Mouse (Mus musculus): ENCODE data around the gene Sh2b1. TPM values are rescaled to one million over a fixed set of nuclear protein-coding genes. Genes with fewer than 3 reads are reported as not detected.
"Not testable (repeated sequence)": the region's sequence is repeated elsewhere in the genome, so short reads cannot be mapped to it uniquely, and the experiment has no call there.

The Sh2b1 gene
- polyA plus RNA-seq, 1 experiment from 2014 or later, result 39.2 TPM

GRCm38 (mm10) chr7:126499416-126499815 lies 24.2 kb upstream of the Sh2b1 start:
- Histone ChIP-seq H3K27me3 (replicated peaks) (no peaks in the 10 kb centered on the region), H3K4me3 (replicated peaks) (no peak overlapping the region), H3K9ac (no peak overlapping the region), H3K36me3 (peaks cover 59% of the 10 kb centered on the region), H3K4me1 (no peaks in the 10 kb centered on the region), H3K27ac (no peak overlapping the region), H3K4me2 (no peak overlapping the region), H3K9me3 (no peaks in the 10 kb centered on the region)
- ATAC-seq (ENCODE audit: insufficient read depth, low FRiP score, low read depth), result no peak
- 94% methylated on average over 7 of the region's 7 CpGs for WGBS

DNA sequence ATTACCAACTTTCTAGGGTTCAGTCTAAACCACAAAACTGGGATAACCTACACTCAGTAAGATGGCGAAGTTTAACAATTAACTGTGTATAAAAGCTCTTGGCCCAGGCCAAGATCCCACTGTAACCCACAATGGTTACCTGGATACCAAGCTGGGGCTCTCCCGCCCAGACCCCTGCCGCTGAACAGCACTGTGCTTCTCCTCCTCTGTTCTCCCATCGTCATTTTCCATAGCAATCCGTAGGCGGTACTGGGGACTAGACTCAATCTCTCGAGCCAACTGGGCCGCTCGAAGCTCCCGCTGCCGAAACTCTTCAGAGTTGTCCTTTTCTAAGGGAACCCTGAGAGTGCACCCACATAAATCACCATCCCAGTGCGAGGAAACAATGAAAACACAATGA lies 22.7 kb upstream of the Sh2b1 start:
- WGBS, result 88% methylated on average over 12 of the region's 12 CpGs
- no peak overlapping the region for H3K4me2 ChIP-seq

DNA sequence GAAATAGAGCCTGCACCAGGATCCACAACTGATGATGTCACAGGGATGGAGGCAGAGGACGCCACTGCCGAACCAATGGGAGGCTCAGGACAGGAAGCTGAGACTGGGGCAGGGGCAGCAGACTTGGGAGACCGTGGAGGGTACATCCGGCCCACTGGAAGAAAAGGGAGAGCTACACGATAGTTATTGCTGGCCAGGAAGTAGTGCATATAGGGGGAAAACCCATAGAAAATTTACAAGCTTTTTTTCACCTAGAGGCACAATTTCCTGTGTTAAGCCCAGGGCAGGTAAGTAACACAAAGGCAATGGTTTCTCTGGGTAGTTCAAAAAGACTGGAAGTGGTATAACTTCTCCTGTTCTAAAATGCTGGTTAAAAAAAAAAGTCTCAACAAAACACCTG lies 21.3 kb upstream of the Sh2b1 start:
- Histone ChIP-seq H3K9ac (no peak overlapping the region), H3K4me2 (no peak overlapping the region), H3K27me3 (replicated peaks) (no peaks in the 10 kb centered on the region), H3K9me3 (no peaks in the 10 kb centered on the region), H3K27ac (no peak overlapping the region), H3K4me3 (replicated peaks) (no peak overlapping the region), H3K36me3 (peaks cover 87% of the 10 kb centered on the region), H3K4me1 (no peaks in the 10 kb centered on the region)
- WGBS, result 89% methylated on average over 5 of the region's 5 CpGs
- no peak for ATAC-seq (ENCODE audit: insufficient read depth, low FRiP score, low read depth)

More for the DNA sequence above, 22.7 kb upstream of the Sh2b1 start:
- H3K9ac ChIP-seq, result no peak overlapping the region
- H3K27ac ChIP-seq, result no peak overlapping the region
- peaks cover 74% of the 10 kb centered on the region for H3K36me3 ChIP-seq
- no peaks in the 10 kb centered on the region for H3K27me3 ChIP-seq (replicated peaks)
- no peaks in the 10 kb centered on the region for H3K9me3 ChIP-seq
- ATAC-seq (ENCODE audit: insufficient read depth, low FRiP score, low read depth), result no peak
- H3K4me1 ChIP-seq, result no peaks in the 10 kb centered on the region
- no peak overlapping the region for H3K4me3 ChIP-seq (replicated peaks)

GRCm38 (mm10) chr7:126494120-126494519 lies 18.9 kb upstream of the Sh2b1 start:
- Histone ChIP-seq H3K9ac (no peak overlapping the region), H3K4me3 (replicated peaks) (no peak overlapping the region), H3K36me3 (peaks cover 78% of the 10 kb centered on the region), H3K27ac (no peak overlapping the region), H3K4me2 (no peak overlapping the region), H3K9me3 (no peaks in the 10 kb centered on the region), H3K4me1 (no peaks in the 10 kb centered on the region), H3K27me3 (replicated peaks) (no peaks in the 10 kb centered on the region)
- ATAC-seq (ENCODE audit: insufficient read depth, low FRiP score, low read depth), result no peak
- 83% methylated on average over 6 of the region's 6 CpGs for WGBS

- no peak for ATAC-seq (ENCODE audit: insufficient read depth, low FRiP score, low read depth)
- Histone ChIP-seq H3K9me3 (no peaks in the 10 kb centered on the region), H3K9ac (no peak overlapping the region), H3K4me3 (replicated peaks) (no peak overlapping the region), H3K4me2 (no peak overlapping the region), H3K4me1 (peaks cover 6% of the 10 kb centered on the region), H3K27ac (no peak overlapping the region; the same call in 1 of the 2 replicates), H3K36me3 (peaks cover 61% of the 10 kb centered on the region), H3K27me3 (replicated peaks) (no peaks in the 10 kb centered on the region)
- WGBS, result 54% methylated on average over 11 of the region's 11 CpGs
Observed at GRCm38 (mm10) chr7:126491973-126492372, 16.7 kb upstream of the Sh2b1 start.

GRCm38 (mm10) chr7:126491005-126491404 lies 15.8 kb upstream of the Sh2b1 start:
- Histone ChIP-seq H3K27ac (no peak overlapping the region), H3K4me2 (no peak overlapping the region), H3K9me3 (no peaks in the 10 kb centered on the region), H3K27me3 (replicated peaks) (no peaks in the 10 kb centered on the region), H3K4me1 (peaks cover 6% of the 10 kb centered on the region), H3K36me3 (peaks cover 51% of the 10 kb centered on the region), H3K9ac (no peak overlapping the region), H3K4me3 (replicated peaks) (no peak overlapping the region)
- WGBS, result 52% methylated on average over 1 of the region's 1 CpGs
- no peak for ATAC-seq (ENCODE audit: insufficient read depth, low FRiP score, low read depth)

- not testable (repeated sequence) for H3K27me3 ChIP-seq (replicated peaks); ATAC-seq (ENCODE audit: insufficient read depth, low FRiP score, low read depth)
- H3K4me2 ChIP-seq, result peak overlapping the region; percentile 90
Observed at GRCm38 (mm10) chr7:126487617-126488385, 12.6 kb upstream of the Sh2b1 start.

DNA sequence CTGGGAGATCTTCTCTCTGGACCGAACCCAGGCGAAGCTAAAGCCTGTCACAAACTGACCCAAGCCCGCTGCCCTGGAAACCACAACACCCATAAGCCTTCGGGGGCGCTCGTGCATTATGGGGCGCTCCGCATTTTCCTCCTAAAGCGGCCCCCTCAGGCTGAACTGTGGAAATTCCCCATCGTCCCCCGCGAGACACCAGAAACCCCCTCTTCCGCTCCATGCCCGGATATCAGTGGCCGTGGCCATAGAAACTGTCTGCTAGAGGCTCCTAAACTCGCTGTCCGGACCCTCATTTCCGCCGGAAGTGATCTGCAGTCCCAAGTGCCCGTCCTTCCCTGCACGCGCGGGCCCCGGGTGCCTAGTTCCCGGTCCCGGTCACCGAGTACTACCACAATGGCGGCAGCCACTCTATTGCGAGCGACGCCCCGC lies 11.8 kb upstream of the Sh2b1 start, which contains the start of gene Tufm:
TSS of gene Tufm (plus strand) at position 310 of the 432 bp plus-strand sequence.
- Histone ChIP-seq H3K4me1 (peaks cover 14% of the 10 kb centered on the region), H3K9ac (peak within 1 kb of the TSS; percentile 74), H3K4me2 (peak within 1 kb of the TSS; percentile 90), H3K36me3 (peaks cover 13% of the 10 kb centered on the region; the same call in 1 of the 2 replicates), H3K4me3 (replicated peaks) (peak within 1 kb of the TSS; percentile 73), H3K9me3 (no peaks in the 10 kb centered on the region), H3K27me3 (replicated peaks) (no peaks in the 10 kb centered on the region), H3K27ac (peak within 1 kb of the TSS; percentile 53)
- peak; percentile 91 for ATAC-seq (ENCODE audit: insufficient read depth, low FRiP score, low read depth)
- WGBS, result under 1% methylated on average over 32 of the region's 32 CpGs

More at GRCm38 (mm10) chr7:126487617-126488385, 12.6 kb upstream of the Sh2b1 start:
- WGBS, result 16% methylated on average over 25 of the region's 25 CpGs
- peak overlapping the region; percentile 74 for H3K9ac ChIP-seq
- H3K4me3 ChIP-seq (replicated peaks), result peak overlapping the region; percentile 73
- peaks cover 11% of the 10 kb centered on the region for H3K4me1 ChIP-seq
- peaks cover 21% of the 10 kb centered on the region for H3K36me3 ChIP-seq
- H3K27ac ChIP-seq, H3K9me3 ChIP-seq: not testable (repeated sequence)

GRCm38 (mm10) chr7:126482392-126482871 lies 7.2 kb upstream of the Sh2b1 start:
- under 1% methylated on average over 23 of the region's 23 CpGs for WGBS
- peak overlapping the region; percentile 84 for H3K4me2 ChIP-seq
- peak overlapping the region; percentile 40; the same call in 1 of the 2 replicates for H3K9ac ChIP-seq
- peak overlapping the region; percentile 87 for H3K27ac ChIP-seq
- peak overlapping the region; percentile 37 for H3K4me3 ChIP-seq (replicated peaks)
- H3K9me3 ChIP-seq, result no peaks in the 10 kb centered on the region
- no peaks in the 10 kb centered on the region for H3K36me3 ChIP-seq
- H3K27me3 ChIP-seq (replicated peaks), result no peaks in the 10 kb centered on the region
- H3K4me1 ChIP-seq, result 0 out of 2 replicates have a peak, but pooled peaks cover 7% of the 10 kb centered on the region
- ATAC-seq (ENCODE audit: insufficient read depth, low FRiP score, low read depth), result peak; percentile 92

GRCm38 (mm10) chr7:126481699-126482098 lies 6.5 kb upstream of the Sh2b1 start:
- H3K9ac ChIP-seq, result no peak overlapping the region
- WGBS, result 25% methylated on average over 5 of the region's 5 CpGs

DNA sequence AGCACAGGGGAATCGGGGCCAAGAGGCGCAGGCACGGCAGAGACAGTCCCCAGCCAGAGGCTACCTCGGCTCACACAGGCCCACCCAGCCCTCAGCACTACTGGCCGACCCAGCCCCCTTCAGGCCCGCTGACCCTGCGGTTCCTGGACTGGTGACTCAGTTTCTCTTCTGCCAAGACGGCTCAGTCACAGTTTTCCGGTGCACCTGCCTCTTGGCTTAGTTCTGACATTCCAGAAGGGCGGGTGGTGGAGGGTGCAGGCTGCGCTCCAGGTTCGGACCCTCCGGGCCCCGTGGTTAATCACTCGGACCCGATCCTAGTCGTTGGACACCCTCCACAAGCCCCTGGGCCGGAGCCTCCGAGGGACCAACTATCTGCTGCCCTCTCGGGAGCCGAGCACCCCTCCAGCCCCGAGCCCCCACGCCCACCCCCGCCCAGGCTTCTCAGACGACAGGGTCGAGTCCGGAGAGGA lies 703 bp downstream of the Sh2b1 start:
- H3K27ac ChIP-seq, result peak overlapping the region; percentile 94
- H3K9ac ChIP-seq, result peak overlapping the region; percentile 96
- peak overlapping the region; percentile 87 for H3K4me2 ChIP-seq
- H3K4me1 ChIP-seq, result peaks cover 19% of the 10 kb centered on the region
- H3K4me3 ChIP-seq (replicated peaks), result peak overlapping the region; percentile 95
- under 1% methylated on average over 27 of the region's 27 CpGs for WGBS
- H3K27me3 ChIP-seq (replicated peaks), result no peaks in the 10 kb centered on the region
- ATAC-seq (ENCODE audit: insufficient read depth, low FRiP score, low read depth), result peak; percentile 20; the same call in 1 of the 2 replicates
- peaks cover 25% of the 10 kb centered on the region for H3K36me3 ChIP-seq
- no peaks in the 10 kb centered on the region for H3K9me3 ChIP-seq

More at GRCm38 (mm10) chr7:126481699-126482098, 6.5 kb upstream of the Sh2b1 start:
- Histone ChIP-seq H3K27ac (no peak overlapping the region), H3K4me2 (no peak overlapping the region), H3K4me1 (0 out of 2 replicates have a peak, but pooled peaks cover 7% of the 10 kb centered on the region), H3K36me3 (no peaks in the 10 kb centered on the region), H3K27me3 (replicated peaks) (no peaks in the 10 kb centered on the region), H3K4me3 (replicated peaks) (no peak overlapping the region), H3K9me3 (no peaks in the 10 kb centered on the region)
- ATAC-seq (ENCODE audit: insufficient read depth, low FRiP score, low read depth), result no peak
